Mouse (Mus musculus) neural tube, embryonic 14.5 days (tissue): ENCODE data around the gene Plcd1. TPM values are rescaled to one million over a fixed set of nuclear protein-coding genes. Genes with fewer than 3 reads are reported as not detected.
A peak's percentile ranks its signal among the peaks of the same experiment; 100 is the strongest.

Experiments used
- microRNA-seq: library from miRNA; unstranded; fragments of <30 nt; microRNA quantifications from one replicate; pipeline ENCODE4, GENCODE M21; 2016
- polyA plus RNA-seq: library from polyadenylated mRNA; unstranded; fragments of >200 nt; fragmentation: Nextera tagmentation; extraction: Ambion mirVana; gene quantifications from 2 replicates; pipeline ENCODE4 v1.2.1, GENCODE M21; 2014

The Plcd1 gene
- polyA plus RNA-seq, 1 experiment from 2014 or later = 14.7 TPM

Small RNA genes lying within 50 kb of the gene (microRNA-seq; reads per million reads assigned to microRNA genes)
- gene Mir26a-1 = 7.4 reads per million, percentile 15 among the genes with 10 or more reads in this experiment

Other genes with a start within 250 kb of the Plcd1 start
- 9.8 and 11.1 TPM in 2 replicates for gene Ctdspl, start 167.0 kb downstream of the Plcd1 start, polyA plus RNA-seq
- 3.6 and 5.9 TPM in 2 replicates for gene Vill, start 40.7 kb downstream of the Plcd1 start, polyA plus RNA-seq
- gene Dlec1, start 9.0 kb upstream of the Plcd1 start, polyA plus RNA-seq = 1.1 and 1.2 TPM in 2 replicates
- gene Acaa1b, start 63.6 kb upstream of the Plcd1 start, polyA plus RNA-seq = 3.1 and 4.8 TPM in 2 replicates
- gene Gm47289, start 65.7 kb upstream of the Plcd1 start, polyA plus RNA-seq = not detected in 2 replicates
- not detected in 2 replicates for gene Slc22a13, start 115.6 kb upstream of the Plcd1 start, polyA plus RNA-seq
- 16.2 and 17.0 TPM in 2 replicates for gene Oxsr1, start 228.9 kb upstream of the Plcd1 start, polyA plus RNA-seq
- 95.4 and 100 TPM in 2 replicates for gene Acaa1a, start 246.2 kb upstream of the Plcd1 start, polyA plus RNA-seq
- 2.8 and 6.4 TPM in 2 replicates for gene Myd88, start 247.9 kb upstream of the Plcd1 start, polyA plus RNA-seq